Mouse (Mus musculus): Measurements from ENCODE around the gene Klrb1c.

- TF ChIP-seq CTCF (IDR thresholded peaks at IDR 0.05; ENCODE audit: insufficient read depth, low read length) (peak; percentile 15; the same call in 1 of the 2 replicates), POLR2A (IDR thresholded peaks at IDR 0.05; ENCODE audit: borderline replicate concordance, extremely low read depth, low read depth, low read length) (peak; percentile 78)
These were observed 10.3 kb upstream of the Klrb1c start for GRCm38 (mm10) chr6:128799144-128799895.

All from lung, adult 2 months (tissue).